Mouse (Mus musculus) forebrain, embryonic 15.5 days (tissue): ENCODE measurements around the gene Hyal1. TPM values are rescaled to one million over a fixed set of nuclear protein-coding genes. Genes with fewer than 3 reads are reported as not detected.
"Not testable (repeated sequence)": the region's sequence is repeated elsewhere in the genome, so short reads cannot be mapped to it uniquely, and the experiment has no call there.

Experiments used
- ATAC-seq: fragments of 200-750 bp; cut with Nextera tagmentation; replicated peaks from 2 replicates; pipeline ENCODE4 v1.8.0; 2017; ENCODE audit warnings: mild to moderate bottlenecking, moderate TSS enrichment, moderate library complexity
- H3K27ac ChIP-seq: fragments of 300-500 bp; sonication (generic); replicated peaks from 2 replicates; pipeline ENCODE4 v1.5.1; 2015; ENCODE audit warnings: mild to moderate bottlenecking, inconsistent platforms
- H3K27me3 ChIP-seq: fragments of 300-500 bp; sonication (generic); 2 replicates; pipeline ENCODE4 v1.6.1; 2015; ENCODE audit warnings: inconsistent platforms
- H3K36me3 ChIP-seq: fragments of 300-500 bp; sonication (generic); 2 replicates; pipeline ENCODE4 v1.6.1; 2015; ENCODE audit warnings: mild to moderate bottlenecking, inconsistent platforms
- H3K4me1 ChIP-seq: fragments of 300-500 bp; sonication (generic); 2 replicates; pipeline ENCODE4 v1.6.1; 2015; ENCODE audit warnings: inconsistent platforms
- H3K4me2 ChIP-seq: fragments of 300-500 bp; sonication (generic); replicated peaks from 2 replicates; pipeline ENCODE4 v1.6.1; 2015; ENCODE audit warnings: mild to moderate bottlenecking, inconsistent platforms
- H3K4me3 ChIP-seq: fragments of 300-500 bp; sonication (generic); 2 replicates; pipeline ENCODE4 v1.5.1; 2015; ENCODE audit warnings: mild to moderate bottlenecking, inconsistent platforms
- H3K9ac ChIP-seq: fragments of 300-500 bp; sonication (generic); replicated peaks from 2 replicates; pipeline ENCODE4 v1.6.1; 2015; ENCODE audit warnings: mild to moderate bottlenecking, inconsistent platforms
- H3K9me3 ChIP-seq: fragments of 300-500 bp; sonication (generic); 2 replicates; pipeline ENCODE4 v1.6.1; 2016; ENCODE audit warnings: inconsistent platforms
- WGBS: fragments of 180-500 bp; shearing (Covaris S2); methylation state at CpG from one replicate; pipeline ENCODE4 v1.1.7; 2015; ENCODE audit warnings: mixed read lengths; 5-methylcytosine and 5-hydroxymethylcytosine counted together
- polyA plus RNA-seq: library from polyadenylated mRNA; unstranded; fragments of >200 nt; fragmentation: Nextera tagmentation; extraction: Ambion mirVana; gene quantifications from 2 replicates; pipeline ENCODE4 v1.2.1, GENCODE M21; 2015

Gene Hyal1
- polyA plus RNA-seq, 1 experiment from 2014 or later, result 8.6 TPM

GRCm38 (mm10) chr9:107567702-107568319, 8.9 kb upstream of the Hyal1 start, which contains the start of gene Hyal2:
Hyal2 (plus strand) TSS chr9:107567945.
- Histone ChIP-seq H3K9ac (peak within 1 kb of the TSS; percentile 75), H3K4me3 (peak within 1 kb of the TSS; percentile 83), H3K9me3 (no peaks in the 10 kb centered on the region), H3K27ac (peak within 1 kb of the TSS; percentile 92), H3K27me3 (no peaks in the 10 kb centered on the region), H3K4me1 (peaks cover 58% of the 10 kb centered on the region), H3K4me2 (peak within 1 kb of the TSS; percentile 82), H3K36me3 (peaks cover 39% of the 10 kb centered on the region)
- 5% methylated on average over 18 of the region's 18 CpGs for WGBS
- no peak for ATAC-seq

- H3K36me3 ChIP-seq, result peaks cover 46% of the 10 kb centered on the region
- no peaks in the 10 kb centered on the region for H3K9me3 ChIP-seq
- no peaks in the 10 kb centered on the region for H3K27me3 ChIP-seq
- H3K4me1 ChIP-seq, result peaks cover 55% of the 10 kb centered on the region
- peak overlapping the region; percentile 75 for H3K9ac ChIP-seq
- peak overlapping the region; percentile 83 for H3K4me3 ChIP-seq
- H3K4me2 ChIP-seq, result peak overlapping the region; percentile 82
- under 1% methylated on average over 41 of the region's 41 CpGs for WGBS
- peak overlapping the region; percentile 92 for H3K27ac ChIP-seq
- peak; percentile 90 for ATAC-seq
These were observed 8.1 kb upstream of the Hyal1 start for GRCm38 (mm10) chr9:107568331-107569261.

- WGBS, result under 1% methylated on average over 23 of the region's 23 CpGs
- peaks cover 49% of the 10 kb centered on the region for H3K36me3 ChIP-seq
- H3K9me3 ChIP-seq, result no peaks in the 10 kb centered on the region
- H3K4me2 ChIP-seq, result peak overlapping the region; percentile 82
- peak overlapping the region; percentile 75 for H3K9ac ChIP-seq
- peak overlapping the region; percentile 92 for H3K27ac ChIP-seq
- peak overlapping the region; percentile 83 for H3K4me3 ChIP-seq
- peak; percentile 17; the same call in 1 of the 2 replicates for ATAC-seq
- peaks cover 48% of the 10 kb centered on the region for H3K4me1 ChIP-seq
- no peaks in the 10 kb centered on the region for H3K27me3 ChIP-seq
These were observed 7.5 kb upstream of the Hyal1 start for GRCm38 (mm10) chr9:107569270-107569669.

- Histone ChIP-seq H3K9ac (peak overlapping the region; percentile 75), H3K4me1 (peaks cover 45% of the 10 kb centered on the region), H3K9me3 (no peaks in the 10 kb centered on the region), H3K4me3 (peak overlapping the region; percentile 83), H3K27me3 (no peaks in the 10 kb centered on the region), H3K27ac (peak overlapping the region; percentile 92), H3K4me2 (peak overlapping the region; percentile 82), H3K36me3 (peaks cover 49% of the 10 kb centered on the region)
- no peak for ATAC-seq
- WGBS, result 38% methylated on average over 13 of the region's 13 CpGs
These were observed 6.7 kb upstream of the Hyal1 start for GRCm38 (mm10) chr9:107570016-107570415.

GRCm38 (mm10) chr9:107570845-107571244, 5.9 kb upstream of the Hyal1 start:
- Histone ChIP-seq H3K9ac (0 out of 2 replicates have a peak overlapping the region, but pooled peaks have one; percentile 5), H3K27me3 (no peaks in the 10 kb centered on the region), H3K4me1 (peaks cover 43% of the 10 kb centered on the region), H3K36me3 (peaks cover 43% of the 10 kb centered on the region), H3K27ac (no peak overlapping the region), H3K4me2 (peak overlapping the region; percentile 82), H3K4me3 (peak overlapping the region; percentile 83), H3K9me3 (no peaks in the 10 kb centered on the region)
- 93% methylated on average over 21 of the region's 21 CpGs for WGBS
- ATAC-seq, result no peak

- H3K27me3 ChIP-seq, result no peaks in the 10 kb centered on the region
- H3K4me3 ChIP-seq, result no peak overlapping the region
- peak overlapping the region; percentile 82 for H3K4me2 ChIP-seq
- H3K9ac ChIP-seq, result no peak overlapping the region
- no peaks in the 10 kb centered on the region for H3K9me3 ChIP-seq
- WGBS, result 92% methylated on average over 22 of the region's 22 CpGs
- H3K4me1 ChIP-seq, result peaks cover 44% of the 10 kb centered on the region
- no peak overlapping the region for H3K27ac ChIP-seq
- no peak for ATAC-seq
- peaks cover 41% of the 10 kb centered on the region for H3K36me3 ChIP-seq
These were observed 5.0 kb upstream of the Hyal1 start for GRCm38 (mm10) chr9:107571534-107572326.

GRCm38 (mm10) chr9:107572327-107572662, 4.4 kb upstream of the Hyal1 start:
- no peak overlapping the region for H3K9ac ChIP-seq
- no peak overlapping the region for H3K27ac ChIP-seq

GRCm38 (mm10) chr9:107573774-107574173, 3.0 kb upstream of the Hyal1 start:
- H3K4me2 ChIP-seq, H3K27ac ChIP-seq, ATAC-seq, H3K9me3 ChIP-seq, H3K9ac ChIP-seq, H3K4me3 ChIP-seq, H3K27me3 ChIP-seq: not testable (repeated sequence)
- Histone ChIP-seq H3K4me1 (peaks cover 37% of the 10 kb centered on the region), H3K36me3 (peaks cover 41% of the 10 kb centered on the region)
- WGBS, result 89% methylated on average over 6 of the region's 6 CpGs

More at GRCm38 (mm10) chr9:107572327-107572662, 4.4 kb upstream of the Hyal1 start:
- ATAC-seq, result no peak
- WGBS, result 96% methylated on average over 2 of the region's 2 CpGs
- Histone ChIP-seq H3K36me3 (peaks cover 41% of the 10 kb centered on the region), H3K4me3 (no peak overlapping the region), H3K4me1 (peaks cover 47% of the 10 kb centered on the region), H3K4me2 (no peak overlapping the region), H3K9me3 (no peaks in the 10 kb centered on the region), H3K27me3 (no peaks in the 10 kb centered on the region)

- Histone ChIP-seq H3K36me3 (peaks cover 38% of the 10 kb centered on the region), H3K27me3 (no peaks in the 10 kb centered on the region), H3K4me1 (peaks cover 40% of the 10 kb centered on the region), H3K4me2 (no peak overlapping the region), H3K9me3 (no peaks in the 10 kb centered on the region), H3K27ac (peak overlapping the region; percentile 66), H3K4me3 (no peak overlapping the region), H3K9ac (no peak overlapping the region)
- WGBS, result 88% methylated on average over 14 of the region's 14 CpGs
- no peak for ATAC-seq
These were observed 959 bp upstream of the Hyal1 start for GRCm38 (mm10) chr9:107575579-107576356.

- Histone ChIP-seq H3K4me3 (no peak overlapping the region), H3K27ac (no peak overlapping the region), H3K9me3 (no peaks in the 10 kb centered on the region), H3K9ac (no peak overlapping the region), H3K27me3 (no peaks in the 10 kb centered on the region), H3K36me3 (peaks cover 18% of the 10 kb centered on the region), H3K4me1 (peaks cover 39% of the 10 kb centered on the region), H3K4me2 (no peak overlapping the region)
- 93% methylated on average over 10 of the region's 10 CpGs for WGBS
- no peak for ATAC-seq
These were observed 1.1 kb downstream of the Hyal1 start for GRCm38 (mm10) chr9:107577871-107578270.

GRCm38 (mm10) chr9:107578587-107578986, 1.9 kb downstream of the Hyal1 start, which contains the start of gene Naa80:
Naa80 (plus strand) TSS chr9:107578887.
- Histone ChIP-seq H3K4me1 (peaks cover 39% of the 10 kb centered on the region), H3K4me3 (no peak within 1 kb of the TSS), H3K36me3 (peaks cover 12% of the 10 kb centered on the region), H3K9me3 (no peaks in the 10 kb centered on the region), H3K27me3 (no peaks in the 10 kb centered on the region), H3K4me2 (peak within 1 kb of the TSS; percentile 81; the same call in 1 of the 2 replicates), H3K27ac (peak within 1 kb of the TSS; percentile 90), H3K9ac (no peak within 1 kb of the TSS)
- ATAC-seq, result no peak
- 86% methylated on average over 3 of the region's 3 CpGs for WGBS
